Mouse (Mus musculus): ENCODE measurements around the gene Chka.

- TF ChIP-seq CTCF (IDR thresholded peaks at IDR 0.05; ENCODE audit: control insufficient read depth, insufficient read depth, insufficient read length) (no peak), MAX (IDR thresholded peaks at IDR 0.05) (no peak)
Observed at GRCm38 (mm10) chr19:3819899-3820444, 31.6 kb upstream of the Chka start.

Measured in C2C12 (cell line).